Mouse (Mus musculus) CH12.LX (cell line): ENCODE results near the gene Fcrlb. TPM values are rescaled to one million over a fixed set of nuclear protein-coding genes. Genes with fewer than 3 reads are reported as not detected.

Experiments
- DNase-seq: peaks from one replicate; pipeline ENCODE4 v3.0.0-alpha.2; 2013; ENCODE audit errors: extremely low read depth
- H3K27ac ChIP-seq: 2 replicates; pipeline ENCODE4 v1.5.1; 2012; ENCODE audit warnings: low read depth, mild to moderate bottlenecking, control low read depth, moderate library complexity; ENCODE audit not compliant: insufficient read depth
- H3K27me3 ChIP-seq: replicated peaks from 2 replicates; pipeline ENCODE3; 2012; ENCODE audit warnings: inconsistent platforms
- H3K36me3 ChIP-seq, 2 experiments: replicated peaks in 1 of 2; 2 replicates each; pipeline versions ENCODE3 to v1.6.1; 2012; ENCODE audit warnings: inconsistent platforms in 1 of 2, low read length in 1 of 2, mild to moderate bottlenecking in 1 of 2, mixed read lengths in 1 of 2, moderate library complexity in 1 of 2; ENCODE audit not compliant: control insufficient read depth in 1 of 2, insufficient read depth in 1 of 2
- H3K4me1 ChIP-seq, 2 experiments: 2 replicates each; pipeline ENCODE4 v1.6.1; 2012; ENCODE audit warnings: inconsistent platforms in 1 of 2, moderate library complexity in 1 of 2; ENCODE audit not compliant: insufficient read depth in 2 of 2, control insufficient read depth in 1 of 2
- H3K4me2 ChIP-seq: 2 replicates; pipeline ENCODE4 v1.6.1; 2012; ENCODE audit warnings: low read depth, mild to moderate bottlenecking, control low read depth; ENCODE audit not compliant: poor library complexity, insufficient read depth, severe bottlenecking
- H3K4me3 ChIP-seq, 3 experiments: fragments of 150-350 bp in 1 of 3; sonication (generic) in 1 of 3; replicated peaks in 1 of 3; 2 replicates each; pipeline versions ENCODE3 to v1.5.1; 2011 to 2012; ENCODE audit warnings: low read depth in 2 of 3, low read length in 2 of 3, mild to moderate bottlenecking in 2 of 3, moderate library complexity in 2 of 3, control low read depth in 1 of 3, improper control_type of control experiment in 1 of 3, inconsistent platforms in 1 of 3, mixed read lengths in 1 of 3; ENCODE audit not compliant: poor library complexity in 1 of 3
- H3K79me2 ChIP-seq: replicated peaks from 2 replicates; pipeline ENCODE4 v1.6.1; 2012; ENCODE audit warnings: mild to moderate bottlenecking, moderate library complexity; ENCODE audit not compliant: control insufficient read depth, poor library complexity, insufficient read depth, severe bottlenecking; ENCODE audit errors: extremely low read depth
- H3K9ac ChIP-seq: 2 replicates; pipeline ENCODE4 v1.6.1; 2012; ENCODE audit warnings: low read depth, mild to moderate bottlenecking, control low read depth, moderate library complexity; ENCODE audit not compliant: insufficient read depth
- H3K9me3 ChIP-seq: replicated peaks from 2 replicates; pipeline ENCODE3; 2012; ENCODE audit warnings: low read length, inconsistent platforms, mixed read lengths
- BHLHE40 ChIP-seq: IDR thresholded peaks from 2 replicates; pipeline ENCODE4 v1.6.1; 2011; ENCODE audit warnings: mild to moderate bottlenecking, low read depth, low read length, improper control_type of control experiment
- CHD1 ChIP-seq: IDR thresholded peaks from 2 replicates; pipeline ENCODE4 v1.6.1; 2012; ENCODE audit warnings: low read depth, low read length, improper control_type of control experiment, inconsistent platforms
- E2F4 ChIP-seq: IDR thresholded peaks from 2 replicates; pipeline ENCODE4 v1.6.1; 2011; ENCODE audit warnings: low read depth, low read length, improper control_type of control experiment; ENCODE audit not compliant: insufficient replicate concordance
- ELF1 ChIP-seq: IDR thresholded peaks from 2 replicates; pipeline ENCODE4 v1.6.1; 2014; ENCODE audit warnings: low read depth, mild to moderate bottlenecking, inconsistent platforms, low read length, improper control_type of control experiment
- EP300 ChIP-seq: IDR thresholded peaks from 2 replicates; pipeline ENCODE4 v1.6.1; 2011; ENCODE audit warnings: low read length, improper control_type of control experiment
- ETS1 ChIP-seq: conservative IDR thresholded peaks from 2 replicates; pipeline ENCODE4 v1.6.1; 2012; ENCODE audit warnings: low read depth, mild to moderate bottlenecking, inconsistent platforms, low read length, improper control_type of control experiment, moderate library complexity
- GABPA ChIP-seq: IDR thresholded peaks from 2 replicates; pipeline ENCODE4 v1.6.1; 2012; ENCODE audit warnings: low read depth, low read length, improper control_type of control experiment, inconsistent platforms; ENCODE audit not compliant: insufficient replicate concordance
- HCFC1 ChIP-seq: IDR thresholded peaks from 2 replicates; pipeline ENCODE4 v1.6.1; 2012; ENCODE audit warnings: low read depth, mild to moderate bottlenecking, inconsistent platforms, low read length, improper control_type of control experiment
- IRF4 ChIP-seq: IDR thresholded peaks from 2 replicates; pipeline ENCODE4 v1.6.1; 2014; ENCODE audit warnings: low read depth, mild to moderate bottlenecking, inconsistent platforms, low read length, improper control_type of control experiment
- JUN ChIP-seq: IDR thresholded peaks from 2 replicates; pipeline ENCODE4 v1.6.1; 2011; ENCODE audit warnings: low read depth, mild to moderate bottlenecking, low read length, improper control_type of control experiment, moderate library complexity; ENCODE audit not compliant: insufficient read depth
- JUND ChIP-seq: conservative IDR thresholded peaks from 2 replicates; pipeline ENCODE4 v1.6.1; 2011; ENCODE audit warnings: low read depth, low read length, improper control_type of control experiment
- KAT2A ChIP-seq: IDR thresholded peaks from 2 replicates; pipeline ENCODE4 v1.6.1; 2012; ENCODE audit warnings: low read length, improper control_type of control experiment, inconsistent platforms; ENCODE audit not compliant: insufficient replicate concordance
- MAFK ChIP-seq: IDR thresholded peaks from 2 replicates; pipeline ENCODE4 v1.6.1; 2011; ENCODE audit warnings: low read length, improper control_type of control experiment; ENCODE audit not compliant: insufficient replicate concordance
- MEF2A ChIP-seq: IDR thresholded peaks from 2 replicates; pipeline ENCODE4 v1.6.1; 2014; ENCODE audit warnings: low read depth, mild to moderate bottlenecking, inconsistent platforms, low read length, improper control_type of control experiment, borderline replicate concordance
- MXI1 ChIP-seq: IDR thresholded peaks from 2 replicates; pipeline ENCODE4 v1.6.1; 2011; ENCODE audit warnings: mild to moderate bottlenecking, low read depth, low read length, improper control_type of control experiment
- POLR2A ChIP-seq: IDR thresholded peaks from 2 replicates; pipeline ENCODE4 v1.6.1; 2011; ENCODE audit warnings: low read depth, mild to moderate bottlenecking, improper control_type of control experiment, low read length
- RAD21 ChIP-seq: IDR thresholded peaks from 2 replicates; pipeline ENCODE4 v1.6.1; 2011; ENCODE audit warnings: low read depth, mild to moderate bottlenecking, low read length, improper control_type of control experiment, moderate library complexity
- RCOR1 ChIP-seq: conservative IDR thresholded peaks from 2 replicates; pipeline ENCODE4 v1.6.1; 2012; ENCODE audit warnings: low read depth, mild to moderate bottlenecking, inconsistent platforms, low read length, improper control_type of control experiment
- SIN3A ChIP-seq: IDR thresholded peaks from 2 replicates; pipeline ENCODE4 v1.6.1; 2012; ENCODE audit warnings: low read length, improper control_type of control experiment, inconsistent platforms
- SMC3 ChIP-seq: IDR thresholded peaks from 2 replicates; pipeline ENCODE4 v1.6.1; 2011; ENCODE audit warnings: low read depth, low read length, improper control_type of control experiment
- TBP ChIP-seq: conservative IDR thresholded peaks from 2 replicates; pipeline ENCODE4 v1.6.1; 2011; ENCODE audit warnings: low read depth, low read length, improper control_type of control experiment
- TCF12 ChIP-seq: IDR thresholded peaks from 2 replicates; pipeline ENCODE4 v1.6.1; 2014; ENCODE audit warnings: low read depth, mild to moderate bottlenecking, inconsistent platforms, low read length, improper control_type of control experiment
- UBTF ChIP-seq: IDR thresholded peaks from 2 replicates; pipeline ENCODE4 v1.6.1; 2012; ENCODE audit warnings: low read depth, mild to moderate bottlenecking, inconsistent platforms, low read length, improper control_type of control experiment, moderate library complexity
- ZC3H11A ChIP-seq: IDR thresholded peaks from 2 replicates; pipeline ENCODE4 v1.6.1; 2012; ENCODE audit warnings: low read depth, mild to moderate bottlenecking, inconsistent platforms, low read length, improper control_type of control experiment
- ZKSCAN1 ChIP-seq: IDR thresholded peaks from 2 replicates; pipeline ENCODE4 v1.6.1; 2012; ENCODE audit warnings: low read depth, inconsistent platforms, low read length, improper control_type of control experiment, borderline replicate concordance
- ZMIZ1 ChIP-seq: IDR thresholded peaks from 2 replicates; pipeline ENCODE4 v1.6.1; 2012; ENCODE audit warnings: low read depth, mild to moderate bottlenecking, inconsistent platforms, low read length, improper control_type of control experiment
- dilution Hi-C: fragments of 300-500 bp; cut with MboI; formaldehyde crosslinking; loops from 2 replicates; pipeline ENCODE4 v1.14.3; 2020; ENCODE audit warnings: low sequenced_read_pairs; ENCODE audit not compliant: extremely low pct_unique_long_range_greater_than_20kb, extremely low pct_ligation_motif_present
- in situ Hi-C: fragments of 300-500 bp; cut with MboI; formaldehyde crosslinking; loops from 3 replicates; pipeline ENCODE4 v1.14.3; 2019; ENCODE audit warnings: low sequenced_read_pairs, low pct_ligation_motif_present, low pct_unique_long_range_greater_than_20kb, mixed read lengths
- polyA plus RNA-seq: library from polyadenylated mRNA; unstranded; fragments of >175 nt; gene quantifications from 2 replicates; pipeline ENCODE4 v1.2.1, GENCODE M21; 2012; ENCODE audit warnings: low read depth; ENCODE audit not compliant: insufficient read length
- total RNA-seq, 2 experiments: library from RNA; depleted of rRNA; stranded (reverse); fragments of 300-350 nt in 1 of 2; fragments of >200 nt in 1 of 2; gene quantifications; 2 replicates each; pipeline ENCODE4 v1.2.3; 2012 to 2014

Fcrlb gene
- total and polyA plus RNA-seq, 3 experiments = not detected

GRCm38 (mm10) chr1:170928467-170928866, 15.7 kb upstream of the Fcrlb start (continued):
- TF ChIP-seq GABPA (no peak), E2F4 (no peak), ZMIZ1 (no peak), MXI1 (no peak), ETS1 (peak; percentile 87), RCOR1 (no peak), RAD21 (no peak), CHD1 (no peak), JUND (peak; percentile 55), ELF1 (no peak), MEF2A (peak; percentile 14; the same call in 1 of the 2 replicates), MAFK (no peak), SIN3A (no peak)

DNA sequence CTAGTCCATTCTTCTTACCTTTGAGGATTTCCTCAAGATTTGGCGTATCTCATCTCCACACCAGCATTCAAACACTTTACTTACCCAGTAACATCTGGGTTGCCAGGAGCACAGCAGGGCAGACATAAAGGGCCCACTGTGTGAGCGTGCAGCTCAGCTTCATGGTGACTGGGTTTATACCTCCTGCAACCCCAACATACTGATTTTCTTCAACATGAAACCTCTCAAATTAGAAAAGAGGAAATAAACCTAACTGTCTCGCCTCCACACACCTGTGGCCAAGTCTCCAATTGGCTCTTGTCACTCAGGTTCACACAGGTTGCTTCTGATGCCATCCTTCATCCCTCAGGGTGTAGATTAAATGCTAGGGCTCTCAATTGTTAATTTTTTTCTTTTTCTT, 14.6 kb upstream of the Fcrlb start, which contains the start of gene Fcrla:
Gene Fcrla (minus strand): TSS at position 206 of the 400 bp plus-strand sequence.
- Histone ChIP-seq H3K4me2 (peak within 1 kb of the TSS; percentile 83), H3K36me3 (no peaks in the 10 kb centered on the region), H3K27me3 (no peaks in the 10 kb centered on the region), H3K4me1 (peaks cover 16 to 76% of the 10 kb centered on the region in 2 experiments), H3K79me2 (no peaks in the 10 kb centered on the region; the same call in 1 of the 2 replicates), H3K9ac (peak within 1 kb of the TSS; percentile 17), H3K4me3 (peak within 1 kb of the TSS; percentile 9 to 42 (median 34)), H3K27ac (peak within 1 kb of the TSS; percentile 80), H3K9me3 (no peaks in the 10 kb centered on the region)
- peak; percentile 47 for DNase-seq
- TF ChIP-seq SIN3A = peak; percentile 44; the same call in 1 of the 2 replicates
- no peak for TF ChIP-seq RCOR1
- no peak for TF ChIP-seq UBTF
- no peak for TF ChIP-seq ZC3H11A
- peak; percentile 89 for TF ChIP-seq ZKSCAN1
- peak; percentile 67; the same call in 1 of the 2 replicates for TF ChIP-seq MEF2A
- no peak for TF ChIP-seq KAT2A
- no peak for TF ChIP-seq MXI1
- peak; percentile 74 for TF ChIP-seq EP300
- TF ChIP-seq SMC3 = no peak
- TF ChIP-seq JUND = no peak
- peak; percentile 19; the same call in 1 of the 2 replicates for TF ChIP-seq TBP
- TF ChIP-seq POLR2A = peak; percentile 43
- no peak; the same call in 1 of the 2 replicates for TF ChIP-seq HCFC1
- peak; percentile 22; the same call in 1 of the 2 replicates for TF ChIP-seq TCF12
- no peak for TF ChIP-seq JUN
- no peak for TF ChIP-seq GABPA
- no peak for TF ChIP-seq ELF1
- TF ChIP-seq IRF4 = 0 out of 2 replicates have a peak, but pooled peaks have one; percentile 16
- 0 out of 2 replicates have a peak, but pooled peaks have one; percentile 13 for TF ChIP-seq BHLHE40
- dilution Hi-C loops (no loop called here), in situ Hi-C loops (no loop called here)
